Mouse (Mus musculus) hindbrain, embryonic 14.5 days (tissue): ENCODE measurements at regions not wholly inside any gene's neighbourhood (a gene's known extent, or its start where the extent isn't known, plus 50 kb on each side); places are given as distances from the start of the nearest gene placed in this dataset.
A peak's percentile ranks its signal among the peaks of the same experiment; 100 is the strongest.

ENCODE experiments used
- ATAC-seq: fragments of 200-750 bp; cut with Nextera tagmentation; 2 replicates; pipeline ENCODE4 v1.8.0; 2017; ENCODE audit warnings: moderate number of reproducible peaks, mild to moderate bottlenecking, moderate TSS enrichment, moderate library complexity; ENCODE audit not compliant: low FRiP score
- DNase-seq: peaks from one replicate; pipeline ENCODE4 v3.0.0-alpha.2; 2015; ENCODE audit warnings: low spot score
- H3K27ac ChIP-seq: fragments of 300-500 bp; sonication (generic); 2 replicates; pipeline ENCODE4 v1.5.1; 2014; ENCODE audit warnings: mild to moderate bottlenecking, moderate library complexity
- H3K27me3 ChIP-seq: fragments of 300-500 bp; sonication (generic); 2 replicates; pipeline ENCODE4 v1.6.1; 2014; ENCODE audit warnings: mild to moderate bottlenecking, low read length, mixed read lengths; ENCODE audit not compliant: control insufficient read depth, insufficient read depth
- H3K36me3 ChIP-seq: fragments of 300-500 bp; sonication (generic); replicated peaks from 2 replicates; pipeline ENCODE4 v1.6.1; 2014; ENCODE audit not compliant: control insufficient read depth, insufficient read depth
- H3K4me1 ChIP-seq: fragments of 300-500 bp; sonication (generic); replicated peaks from 2 replicates; pipeline ENCODE4 v1.6.1; 2014; ENCODE audit warnings: antibody characterized with exemption, low read length, mixed read lengths; ENCODE audit not compliant: control insufficient read depth, insufficient read depth
- H3K4me2 ChIP-seq: fragments of 300-500 bp; sonication (generic); replicated peaks from 2 replicates; pipeline ENCODE4 v1.6.1; 2014; ENCODE audit warnings: mild to moderate bottlenecking, moderate library complexity
- H3K4me3 ChIP-seq: fragments of 300-500 bp; sonication (generic); replicated peaks from 2 replicates; pipeline ENCODE4 v1.5.1; 2014; ENCODE audit warnings: mild to moderate bottlenecking, low read length
- H3K9ac ChIP-seq: fragments of 300-500 bp; sonication (generic); 2 replicates; pipeline ENCODE4 v1.6.1; 2014
- H3K9me3 ChIP-seq: fragments of 300-500 bp; sonication (generic); 2 replicates; pipeline ENCODE4 v1.6.1; 2016; ENCODE audit warnings: low read length; ENCODE audit not compliant: control insufficient read depth
- WGBS: fragments of 180-500 bp; shearing (Covaris S2); extraction: QIAGEN DNeasy Blood & Tissue Kit; methylation state at CpG from one replicate; pipeline ENCODE4 v1.1.7; 2014; 5-methylcytosine and 5-hydroxymethylcytosine counted together

DNA sequence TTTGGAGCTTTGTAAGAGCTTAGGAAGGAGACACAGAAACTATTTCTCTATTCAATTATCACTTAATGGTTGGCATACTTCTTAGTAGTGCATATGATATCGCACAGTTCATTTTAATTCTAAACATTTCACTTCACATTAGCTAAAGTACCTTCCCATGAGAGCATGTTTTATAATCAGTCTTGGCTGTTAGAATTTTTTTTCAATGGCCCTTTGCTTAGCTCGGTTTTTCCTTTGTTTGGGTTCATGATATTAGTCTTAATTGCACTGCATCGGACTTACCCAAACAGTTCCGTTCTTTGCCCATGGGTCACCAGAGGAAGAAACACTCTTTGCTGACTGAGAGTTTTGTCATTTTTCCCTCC lies 216.8 kb upstream of the Tll1 start:
- no peak overlapping the region for H3K4me3 ChIP-seq
- ATAC-seq (peak; percentile 17; the same call in 1 of the 2 replicates), DNase-seq (no peak)
- no peak overlapping the region for H3K4me2 ChIP-seq
- 38% methylated on average over 4 of the region's 4 CpGs for WGBS
- H3K36me3 ChIP-seq: no peaks in the 10 kb centered on the region
- H3K27ac ChIP-seq: no peak overlapping the region
- H3K4me1 ChIP-seq: peaks cover 9% of the 10 kb centered on the region
- H3K27me3 ChIP-seq: no peaks in the 10 kb centered on the region
- no peaks in the 10 kb centered on the region for H3K9me3 ChIP-seq
- H3K9ac ChIP-seq: no peak overlapping the region

DNA sequence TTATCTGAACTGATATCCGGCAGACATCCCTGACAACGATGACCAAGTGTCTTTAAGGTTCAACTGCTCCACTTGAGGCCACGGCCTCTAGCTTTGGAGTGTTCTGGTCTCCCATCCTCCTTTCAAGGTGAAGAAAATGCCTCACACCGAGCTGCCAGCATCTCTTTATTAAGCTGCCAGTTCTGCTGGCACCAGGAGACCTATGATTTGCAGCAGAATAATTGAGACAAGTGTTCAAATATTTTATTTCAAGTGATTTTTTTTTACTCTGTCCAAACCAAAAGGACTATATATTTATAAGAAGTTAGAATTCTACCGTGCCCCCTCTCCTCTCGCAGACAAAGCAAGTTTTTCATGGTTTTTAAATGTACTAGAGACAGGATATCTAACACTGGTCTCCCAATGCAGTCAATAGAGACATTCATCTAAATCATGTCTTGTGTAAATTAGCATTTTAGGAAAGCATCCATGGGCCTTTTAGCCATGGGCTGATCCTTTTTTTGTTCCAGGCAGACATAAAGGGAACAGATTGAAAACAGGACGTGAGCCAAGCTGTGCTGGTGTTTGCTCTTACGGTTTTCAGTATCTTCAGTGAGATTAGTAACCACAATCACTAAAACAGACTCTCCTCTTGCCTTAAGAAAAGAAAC lies 216.3 kb upstream of the Tll1 start:
- H3K27ac ChIP-seq: 0 out of 2 replicates have a peak overlapping the region, but pooled peaks have one; percentile 3
- no peaks in the 10 kb centered on the region for H3K9me3 ChIP-seq

DNA sequence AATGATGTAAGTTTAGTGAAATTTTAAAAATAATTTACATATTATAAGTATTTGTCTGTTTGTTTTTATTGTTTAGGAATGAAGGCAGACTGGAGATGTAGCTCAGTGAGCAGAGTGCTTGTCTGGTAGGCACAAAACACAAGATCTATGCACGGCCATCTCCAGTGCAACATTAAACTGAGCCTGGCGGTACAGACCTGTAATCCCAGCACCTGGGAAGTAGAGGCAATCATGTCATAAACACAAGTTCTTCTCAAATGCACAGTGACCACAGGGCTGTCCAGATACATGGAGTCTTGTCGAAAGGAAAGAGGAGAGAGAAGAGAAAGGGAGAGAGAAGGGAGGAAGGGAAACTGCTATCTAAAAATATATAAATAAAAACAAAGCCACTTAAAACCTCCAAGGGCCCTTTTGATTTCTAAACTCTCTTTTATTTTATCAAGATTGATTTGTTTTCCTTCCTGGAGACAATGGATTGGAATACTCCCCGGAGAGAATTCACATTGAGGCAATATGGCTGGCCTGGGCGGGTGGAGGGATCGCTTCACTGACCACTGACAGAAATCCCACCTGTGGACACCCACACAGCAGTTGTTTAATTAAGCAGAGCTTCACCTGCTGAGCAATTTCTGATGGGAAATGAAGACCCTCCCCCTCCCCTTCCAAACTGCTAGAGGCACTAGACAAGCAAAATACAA lies 215.6 kb upstream of the Tll1 start:
- ATAC-seq: peak; percentile 68
- H3K4me2 ChIP-seq: no peak overlapping the region
- no peak overlapping the region for H3K9ac ChIP-seq
- no peaks in the 10 kb centered on the region for H3K27me3 ChIP-seq
- WGBS: 52% methylated on average over 6 of the region's 6 CpGs
- no peak overlapping the region for H3K4me3 ChIP-seq
- DNase-seq: no peak
- no peaks in the 10 kb centered on the region for H3K9me3 ChIP-seq
- H3K36me3 ChIP-seq: no peaks in the 10 kb centered on the region
- H3K27ac ChIP-seq: no peak overlapping the region
- H3K4me1 ChIP-seq: peaks cover 9% of the 10 kb centered on the region

More for the DNA sequence above, 216.3 kb upstream of the Tll1 start:
- Histone ChIP-seq H3K4me2 (no peak overlapping the region), H3K9ac (no peak overlapping the region), H3K27me3 (no peaks in the 10 kb centered on the region), H3K36me3 (no peaks in the 10 kb centered on the region), H3K4me3 (no peak overlapping the region), H3K4me1 (peaks cover 9% of the 10 kb centered on the region)
- ATAC-seq (peak; percentile 78), DNase-seq (peak; percentile 42)
- 10% methylated on average over 8 of the region's 8 CpGs for WGBS

DNA sequence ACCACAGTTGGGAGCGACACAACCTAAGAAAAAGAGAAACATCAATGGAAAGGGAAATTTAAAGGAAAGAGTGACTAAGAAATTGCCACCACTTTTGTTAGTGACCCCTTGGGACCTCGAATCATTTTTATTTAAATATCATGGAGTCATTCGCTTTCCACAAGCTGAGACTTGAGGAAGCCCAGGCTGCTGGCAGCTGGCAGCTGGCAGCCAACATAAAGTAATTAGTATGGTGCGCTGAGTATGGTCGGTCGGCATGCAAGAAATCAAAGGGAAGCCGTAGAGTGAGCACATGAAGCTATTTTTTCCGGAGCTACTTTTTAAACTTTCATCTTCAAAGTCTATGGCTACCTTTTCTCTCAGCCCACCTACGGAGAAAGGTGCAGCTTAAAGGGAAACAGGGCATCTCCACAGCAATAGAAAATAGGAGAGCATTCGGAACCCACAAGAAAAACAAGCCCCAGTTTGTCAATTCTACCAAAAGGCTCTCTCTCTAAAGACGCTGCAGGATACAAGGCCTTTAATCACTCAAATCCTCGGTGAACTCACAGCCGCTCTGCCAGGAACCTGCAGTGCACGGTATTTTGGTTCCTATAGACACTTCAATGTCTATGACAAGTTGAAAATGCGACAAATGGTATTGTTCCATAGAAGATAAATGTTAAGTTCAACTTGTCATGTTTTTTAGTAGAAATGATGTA lies 206.6 kb upstream of the Tll1 start:
- no peaks in the 10 kb centered on the region for H3K4me1 ChIP-seq
- H3K4me3 ChIP-seq: no peak overlapping the region
- no peak overlapping the region for H3K27ac ChIP-seq
- H3K4me2 ChIP-seq: no peak overlapping the region
- no peaks in the 10 kb centered on the region for H3K36me3 ChIP-seq
- H3K9me3 ChIP-seq: no peaks in the 10 kb centered on the region
- no peak overlapping the region for H3K9ac ChIP-seq
- no peaks in the 10 kb centered on the region for H3K27me3 ChIP-seq
- ATAC-seq (no peak), DNase-seq (no peak)
- 46% methylated on average over 15 of the region's 15 CpGs for WGBS

DNA sequence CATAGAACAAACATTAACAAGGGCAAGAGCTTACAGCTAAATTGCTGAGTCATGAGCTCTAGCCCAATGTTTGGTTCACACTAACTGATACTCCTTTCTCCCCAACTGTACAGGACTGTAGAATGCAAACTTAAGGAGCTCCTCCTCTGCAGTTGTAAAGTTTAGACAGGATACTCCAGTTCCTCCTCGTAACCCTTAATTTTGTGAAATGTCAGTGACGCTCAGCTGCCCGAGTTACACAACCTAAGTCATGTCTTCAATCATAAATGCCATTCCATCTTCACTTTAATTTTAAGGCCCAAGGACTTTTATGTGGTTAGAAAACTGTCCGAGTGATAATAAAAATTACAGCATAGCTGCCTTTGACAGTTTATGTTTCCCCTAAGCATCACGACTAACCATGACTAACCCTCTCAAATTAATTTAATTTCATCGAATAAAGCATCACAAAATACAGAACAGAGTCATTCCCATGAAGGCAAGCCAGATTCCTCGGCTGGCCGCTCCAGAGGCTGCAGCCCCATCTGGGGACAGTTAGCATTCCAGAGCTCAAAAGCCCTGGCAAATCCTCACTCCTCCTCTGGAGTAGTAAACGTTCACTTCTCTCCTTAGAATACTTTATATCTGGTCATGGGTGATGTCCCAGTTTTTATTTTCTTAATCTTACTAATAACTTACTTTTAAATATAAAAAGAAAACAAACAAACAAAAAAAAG lies 200.9 kb upstream of the Tll1 start:
- no peak overlapping the region for H3K27ac ChIP-seq
- H3K4me1 ChIP-seq: no peaks in the 10 kb centered on the region
- H3K36me3 ChIP-seq: no peaks in the 10 kb centered on the region
- no peak overlapping the region for H3K4me2 ChIP-seq
- H3K9ac ChIP-seq: no peak overlapping the region
- WGBS: 67% methylated on average over 9 of the region's 9 CpGs
- no peaks in the 10 kb centered on the region for H3K27me3 ChIP-seq
- no peak overlapping the region for H3K4me3 ChIP-seq
- no peak for DNase-seq
- ATAC-seq: no peak
- H3K9me3 ChIP-seq: no peaks in the 10 kb centered on the region

DNA sequence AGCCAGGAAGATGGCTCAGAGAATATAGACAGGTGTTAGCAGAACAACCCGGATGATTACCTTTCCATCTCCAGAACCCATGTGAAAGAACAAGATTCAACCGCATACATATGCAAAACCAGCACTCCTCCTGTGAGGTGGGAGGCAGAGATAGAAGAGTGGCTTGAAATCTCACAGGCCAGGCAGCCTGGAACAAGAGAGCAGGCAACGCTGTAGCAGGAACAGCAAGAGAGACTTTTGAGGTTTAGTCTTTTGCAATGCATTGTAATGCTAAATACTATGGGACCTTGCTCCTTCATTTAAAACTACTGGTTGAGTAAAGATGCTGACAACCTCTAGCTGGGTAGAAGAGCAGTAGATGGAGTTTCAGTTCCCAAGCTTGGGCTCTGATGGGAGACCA lies 193.5 kb upstream of the Tll1 start:
- ATAC-seq: no peak
- WGBS: 61% methylated on average over 3 of the region's 3 CpGs
- Histone ChIP-seq H3K4me1 (no peaks in the 10 kb centered on the region), H3K9ac (no peak overlapping the region), H3K27ac (no peak overlapping the region), H3K4me3 (no peak overlapping the region), H3K9me3 (no peaks in the 10 kb centered on the region), H3K4me2 (no peak overlapping the region), H3K27me3 (no peaks in the 10 kb centered on the region), H3K36me3 (no peaks in the 10 kb centered on the region)
- no peak for DNase-seq

DNA sequence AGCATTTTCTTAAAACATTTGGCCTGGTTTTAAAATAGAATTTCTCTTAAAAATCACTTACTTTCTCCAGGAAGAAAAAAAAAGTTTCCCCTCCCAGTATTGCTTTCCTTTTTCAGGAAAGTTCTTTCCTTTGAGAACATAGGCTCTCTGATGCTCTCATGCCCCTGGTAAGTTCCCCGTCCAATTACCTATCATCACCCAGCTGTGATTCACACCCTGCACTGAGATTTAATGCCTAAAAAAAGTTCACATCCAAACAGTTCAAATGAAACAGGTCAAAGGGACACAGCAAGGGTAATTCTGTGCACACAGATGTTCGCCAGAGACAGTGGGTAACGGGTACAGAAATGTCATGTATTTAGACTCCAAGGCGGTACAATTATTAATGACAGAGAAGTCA lies 191.8 kb upstream of the Tll1 start:
- no peak overlapping the region for H3K4me3 ChIP-seq
- ATAC-seq: no peak
- no peak overlapping the region for H3K4me2 ChIP-seq
- no peak overlapping the region for H3K27ac ChIP-seq
- H3K36me3 ChIP-seq: no peaks in the 10 kb centered on the region
- 80% methylated on average over 4 of the region's 4 CpGs for WGBS
- H3K9me3 ChIP-seq: no peaks in the 10 kb centered on the region
- DNase-seq: no peak
- H3K27me3 ChIP-seq: no peaks in the 10 kb centered on the region
- no peaks in the 10 kb centered on the region for H3K4me1 ChIP-seq
- no peak overlapping the region for H3K9ac ChIP-seq

DNA sequence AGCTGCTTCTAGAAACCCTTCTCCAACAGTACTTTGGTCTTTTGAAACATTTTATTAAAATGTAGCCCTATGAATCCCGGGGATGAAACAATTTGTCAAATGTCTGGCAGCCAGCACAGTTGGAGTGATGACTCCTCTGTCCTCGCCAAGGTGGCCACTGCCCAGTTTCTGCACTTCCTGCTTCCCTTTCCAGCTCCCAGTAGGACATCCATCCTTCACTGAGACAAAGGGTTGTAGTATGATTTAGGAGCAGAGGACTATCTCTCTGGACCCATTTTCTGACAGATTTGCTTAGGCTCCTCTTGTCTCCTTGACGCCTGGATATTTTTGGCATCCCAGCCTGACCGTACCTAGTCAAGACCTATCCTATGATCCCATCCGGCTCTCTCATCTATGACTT lies 189.7 kb upstream of the Tll1 start:
- no peaks in the 10 kb centered on the region for H3K36me3 ChIP-seq
- H3K9ac ChIP-seq: no peak overlapping the region
- DNase-seq (no peak), ATAC-seq (no peak)
- no peak overlapping the region for H3K4me3 ChIP-seq
- H3K27ac ChIP-seq: no peak overlapping the region
- WGBS: 87% methylated on average over 5 of the region's 5 CpGs
- no peaks in the 10 kb centered on the region for H3K27me3 ChIP-seq
- H3K4me1 ChIP-seq: no peaks in the 10 kb centered on the region
- no peaks in the 10 kb centered on the region for H3K9me3 ChIP-seq
- H3K4me2 ChIP-seq: no peak overlapping the region

DNA sequence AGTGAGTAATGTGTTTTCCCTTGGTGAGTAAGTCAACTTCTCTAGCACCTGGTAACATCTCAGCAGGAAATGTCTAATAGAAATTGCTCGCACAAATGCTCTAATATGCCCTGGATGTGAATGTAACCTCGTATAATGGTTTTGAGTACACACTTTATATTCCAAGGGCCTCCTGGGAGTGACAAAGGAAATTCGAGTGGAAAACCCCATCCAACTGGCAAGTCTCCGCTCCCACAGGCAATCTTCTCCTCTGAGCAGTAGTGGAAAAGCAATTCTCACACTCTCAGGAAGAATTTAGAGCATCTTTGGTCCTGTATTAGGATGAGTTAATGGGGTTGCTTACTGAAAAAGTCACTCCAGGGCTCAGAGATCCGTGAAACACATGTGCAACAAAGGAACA lies 183.4 kb upstream of the Tll1 start:
- Histone ChIP-seq H3K4me1 (no peaks in the 10 kb centered on the region), H3K27ac (no peak overlapping the region), H3K9me3 (no peaks in the 10 kb centered on the region), H3K9ac (no peak overlapping the region), H3K4me3 (no peak overlapping the region), H3K36me3 (no peaks in the 10 kb centered on the region), H3K4me2 (no peak overlapping the region), H3K27me3 (no peaks in the 10 kb centered on the region)
- ATAC-seq: 0 out of 2 replicates have a peak, but pooled peaks have one; percentile 21
- no peak for DNase-seq
- 57% methylated on average over 5 of the region's 5 CpGs for WGBS
